Mouse (Mus musculus) thymus, adult 2 months (tissue): ENCODE data around the gene Gdpd1.

Experiments
- CTCF ChIP-seq: fragments of 200-500 bp; IDR thresholded peaks from 2 replicates; pipeline ENCODE4 v1.5.1; 2012; ENCODE audit warnings: mild to moderate bottlenecking, control low read depth, low read length, moderate library complexity, borderline replicate concordance; ENCODE audit not compliant: control insufficient read depth, poor library complexity, insufficient read depth; ENCODE audit errors: extremely low read depth
- POLR2A ChIP-seq: fragments of 200-500 bp; IDR thresholded peaks from 2 replicates; pipeline ENCODE4 v1.6.1; 2012; ENCODE audit warnings: mild to moderate bottlenecking, low read length, control low read depth, moderate library complexity; ENCODE audit not compliant: control insufficient read depth, poor library complexity, insufficient read depth; ENCODE audit errors: extremely low read depth

GRCm38 (mm10) chr11:87062087-87062486, 11.8 kb downstream of the Gdpd1 start:
- TF ChIP-seq POLR2A: no peak
- TF ChIP-seq CTCF: no peak
